Mouse (Mus musculus): Measurements from ENCODE around the gene Als2. TPM values are rescaled to one million over a fixed set of nuclear protein-coding genes. Genes with fewer than 3 reads are reported as not detected.

Gene Als2
- 17.5 TPM for total RNA-seq (2023)

DNA sequence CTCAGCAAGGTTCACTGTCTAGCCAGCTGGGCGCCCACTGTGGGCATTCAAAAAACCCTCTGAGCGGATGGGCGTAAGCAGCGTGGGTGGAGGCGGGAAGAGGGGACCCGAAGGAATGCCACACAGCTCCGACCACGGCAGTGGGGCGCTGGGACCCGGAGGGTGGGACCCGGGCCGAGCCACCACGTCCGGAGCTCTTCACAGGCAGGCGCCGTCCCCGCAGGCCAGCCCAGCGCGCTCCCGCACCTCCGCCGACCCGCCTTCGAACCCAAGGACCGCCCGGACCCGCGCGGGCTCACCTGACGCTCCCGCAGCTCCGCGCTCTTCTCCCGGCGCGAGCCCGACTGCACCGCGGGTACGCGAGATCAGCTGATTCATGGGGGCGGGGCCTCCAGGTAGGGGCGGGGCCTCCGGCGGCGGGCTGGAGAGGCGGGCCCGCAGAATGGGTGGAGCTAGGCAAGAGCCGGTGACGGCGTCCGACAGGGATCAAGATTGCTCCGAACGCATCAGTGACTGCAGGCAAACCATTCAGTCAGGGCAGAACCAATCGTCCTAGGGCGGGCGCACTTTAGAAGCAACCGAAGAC lies at the start of gene Als2:
Gene Als2, minus strand, starts transcription at position 376 of the 586 bp plus-strand sequence.

DNA sequence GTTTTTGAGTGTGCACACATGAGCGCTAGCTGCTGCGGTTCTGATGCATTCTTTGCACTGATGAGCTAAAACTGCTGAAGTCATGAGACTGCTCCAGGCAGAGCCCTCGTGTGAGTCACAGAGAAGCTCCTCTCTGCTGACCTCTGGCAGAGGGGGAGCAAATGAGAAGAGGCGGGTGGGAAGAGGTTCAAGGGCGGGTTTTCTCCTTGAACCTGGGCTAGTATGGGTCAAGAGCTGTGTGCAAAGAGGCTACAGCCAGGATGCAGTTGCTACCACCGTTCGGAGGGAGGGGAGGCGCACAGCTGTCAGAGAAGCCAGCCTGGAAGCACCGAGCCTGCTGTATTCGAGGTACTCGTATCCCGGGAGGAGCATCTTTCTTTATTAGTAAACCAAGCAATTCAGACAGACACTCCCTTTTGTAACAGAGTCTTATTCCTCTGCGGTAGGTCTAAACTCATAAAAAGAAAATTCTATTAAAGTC lies 19.8 kb upstream of the Als2 start, which contains the start of gene Cdk15:
Gene Cdk15, plus strand, starts transcription at position 156 of the 481 bp plus-strand sequence.

DNA sequence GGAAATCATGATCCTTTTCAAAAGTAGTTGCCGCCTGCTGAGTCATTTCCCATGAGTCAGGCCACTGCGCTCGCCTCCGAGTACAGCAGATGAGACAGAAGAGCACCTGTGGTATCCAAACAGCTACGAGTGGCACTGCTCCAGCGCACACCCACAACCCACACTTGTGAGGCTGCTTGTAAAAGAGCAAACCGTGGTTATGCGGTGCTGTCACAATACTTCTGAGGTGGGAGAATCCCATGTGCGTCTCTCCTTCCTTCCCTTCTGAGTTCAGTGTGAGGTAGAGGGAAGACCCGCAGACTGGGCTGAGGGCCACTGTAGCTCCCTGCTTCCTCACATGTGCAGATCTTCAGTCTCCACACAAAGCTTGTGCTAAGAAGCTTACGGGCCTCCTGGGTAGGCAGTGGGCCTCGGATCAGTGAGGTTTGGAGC lies 74.0 kb downstream of the Als2 start, which contains the start of gene Mpp4:
Gene Mpp4, minus strand, starts transcription at position 360 of the 432 bp plus-strand sequence.

DNA sequence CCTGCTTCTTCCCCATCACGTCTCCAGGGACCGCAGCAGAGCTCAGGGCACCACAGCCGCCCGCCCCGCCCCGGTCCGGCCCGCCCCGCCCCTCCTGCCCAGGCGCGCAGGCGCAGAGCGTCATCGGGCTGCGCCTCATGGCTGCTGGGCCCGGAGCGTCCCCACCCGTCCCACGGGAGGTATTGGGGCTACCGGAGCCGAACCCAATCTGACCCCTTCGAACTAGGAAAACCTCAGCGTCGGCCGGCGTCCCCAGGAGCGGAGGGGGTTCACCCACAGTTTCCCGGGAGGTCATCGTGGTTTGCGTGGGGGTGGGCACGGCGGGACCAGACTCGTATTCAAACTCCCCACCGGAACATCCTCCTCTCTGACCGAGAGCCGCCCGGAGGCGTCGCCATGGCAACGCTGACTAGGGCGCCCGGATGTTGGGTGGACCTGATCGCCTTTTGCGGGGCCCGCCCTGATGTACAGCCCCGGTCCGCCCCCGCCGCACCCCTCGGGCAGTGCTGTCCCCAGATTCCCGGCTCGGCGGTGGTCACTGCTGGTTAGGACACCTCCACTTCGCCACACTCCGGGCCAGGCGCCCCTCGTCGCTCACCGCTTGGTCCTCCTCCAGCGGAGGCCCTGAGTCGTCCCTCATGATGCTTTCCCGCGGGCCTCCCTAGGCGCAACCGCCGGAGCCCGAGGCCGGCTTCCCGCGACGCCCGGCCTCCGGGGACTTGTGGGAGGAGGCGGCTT lies 117.1 kb downstream of the Als2 start, which contains the start of gene Tmem237:
Gene Tmem237, minus strand, starts transcription at position 689 of the 738 bp plus-strand sequence.

Other genes with a start within 250 kb of the Als2 start
- not detected for gene C2cd6, start 142.3 kb downstream of the Als2 start, total RNA-seq (2023)
- gene Tmem237, start 116.8 kb downstream of the Als2 start, total RNA-seq (2023), result 5.5 TPM
- 0.89 TPM for gene Mpp4, start 73.8 kb downstream of the Als2 start, total RNA-seq (2023)
- not detected for gene Cdk15, start 19.7 kb upstream of the Als2 start, total RNA-seq (2023)
- gene Fzd7, start 245.2 kb upstream of the Als2 start, total RNA-seq (2023), result 0.73 TPM